8 mouse cellular contexts compared by ENCODE assay signal in genomic region chr13:97825801-97826576, GRCm38 (mm10).
DNase-seq lines count a peak whose midpoint lies in the region; ATAC-seq lines count a peak whose summit lies in the region.

No protein-coding gene starts in this region.

- H3K27ac ChIP-seq in embryonic facial prominence, embryonic 11.5 days (replicated peaks; ENCODE audit: low read depth, low read length): no peak overlapping the region
- H3K27ac ChIP-seq in hindbrain, embryonic 16.5 days (ENCODE audit: low read depth, low read length): peak overlapping the region; percentile 50; the same call in 1 of the 2 replicates
- H3K27ac ChIP-seq in midbrain, embryonic 15.5 days: peak overlapping the region; percentile 48; the same call in 1 of the 2 replicates

- H3K9ac ChIP-seq in embryonic facial prominence, embryonic 11.5 days (replicated peaks; ENCODE audit: low read length): no peak overlapping the region
- H3K9ac ChIP-seq in hindbrain, embryonic 16.5 days (ENCODE audit: low read depth, low read length): no peak overlapping the region
- H3K9ac ChIP-seq in midbrain, embryonic 15.5 days: no peak overlapping the region

- peaks cover 2% of the 10 kb centered on the region; the same call in 1 of the 2 replicates for H3K4me1 ChIP-seq in embryonic facial prominence, embryonic 11.5 days (ENCODE audit: control insufficient read depth, insufficient read depth, low read length)
- peaks cover 16% of the 10 kb centered on the region for H3K4me1 ChIP-seq in hindbrain, embryonic 16.5 days (ENCODE audit: control insufficient read depth, insufficient read depth, low read depth, low read length)
- peaks cover 28% of the 10 kb centered on the region for H3K4me1 ChIP-seq in midbrain, embryonic 15.5 days

- ATAC-seq in embryonic facial prominence, embryonic 11.5 days (replicated peaks; ENCODE audit: insufficient number of reproducible peaks, low FRiP score, low TSS enrichment, low read depth): peak; percentile 24; the same call in 1 of the 2 replicates
- ATAC-seq in hindbrain, embryonic 16.5 days: peak; percentile 63
- ATAC-seq in midbrain, embryonic 15.5 days (replicated peaks): peak; percentile 46

- H3K36me3 ChIP-seq in embryonic facial prominence, embryonic 11.5 days (replicated peaks; ENCODE audit: control insufficient read depth, insufficient read depth, low read depth, low read length): no peaks in the 10 kb centered on the region
- H3K36me3 ChIP-seq in hindbrain, embryonic 16.5 days (ENCODE audit: control insufficient read depth, insufficient read depth, low read length): no peaks in the 10 kb centered on the region
- H3K36me3 ChIP-seq in midbrain, embryonic 15.5 days (replicated peaks): no peaks in the 10 kb centered on the region

- H3K4me2 ChIP-seq in embryonic facial prominence, embryonic 11.5 days (ENCODE audit: low read depth, low read length): no peak overlapping the region
- peak overlapping the region; percentile 20; the same call in 1 of the 2 replicates for H3K4me2 ChIP-seq in hindbrain, embryonic 16.5 days (ENCODE audit: low read length)
- peak overlapping the region; percentile 15 for H3K4me2 ChIP-seq in midbrain, embryonic 15.5 days

- no peaks in the 10 kb centered on the region for H3K27me3 ChIP-seq in embryonic facial prominence, embryonic 11.5 days (ENCODE audit: control insufficient read depth, insufficient read depth, low read length)
- H3K27me3 ChIP-seq in hindbrain, embryonic 16.5 days (replicated peaks; ENCODE audit: control insufficient read depth, insufficient read depth, low read length): no peaks in the 10 kb centered on the region
- H3K27me3 ChIP-seq in midbrain, embryonic 15.5 days (replicated peaks): no peaks in the 10 kb centered on the region

- 26% methylated on average over 22 of the region's 22 CpGs for WGBS in embryonic facial prominence, embryonic 11.5 days
- 32% methylated on average over 22 of the region's 22 CpGs for WGBS in hindbrain, embryonic 16.5 days
- WGBS in midbrain, embryonic 15.5 days: 28% methylated on average over 22 of the region's 22 CpGs

- DNase-seq in adrenal gland, adult 2 months: peak; percentile 4
- DNase-seq in adrenal gland, postnatal 36 days: no peak
- peak; percentile 50 for DNase-seq in embryonic facial prominence, embryonic 11.5 days (ENCODE audit: low spot score)
- DNase-seq in frontal cortex, postnatal 10 days (ENCODE audit: low spot score in 2 of 2): no peak
- DNase-seq in spleen, postnatal 4 days (ENCODE audit: low spot score in 2 of 2): no peak
- DNase-seq in right cerebral cortex, postnatal 14 days: no peak

- no peaks in the 10 kb centered on the region for H3K9me3 ChIP-seq in embryonic facial prominence, embryonic 11.5 days (replicated peaks; ENCODE audit: control insufficient read depth, low read length)
- H3K9me3 ChIP-seq in hindbrain, embryonic 16.5 days (ENCODE audit: control insufficient read depth, low read length): no peaks in the 10 kb centered on the region
- no peaks in the 10 kb centered on the region for H3K9me3 ChIP-seq in midbrain, embryonic 15.5 days

- H3K4me3 ChIP-seq in embryonic facial prominence, embryonic 11.5 days (ENCODE audit: low read depth, low read length): no peak overlapping the region
- no peak overlapping the region for H3K4me3 ChIP-seq in hindbrain, embryonic 16.5 days (ENCODE audit: low read length)
- H3K4me3 ChIP-seq in midbrain, embryonic 15.5 days: no peak overlapping the region

Comparison
In these comparisons a context has a peak if more than half of its experiments do, and no peak if none do; other contexts are left out.
1. DNase-seq: peak in adrenal gland, adult 2 months (single experiment) and embryonic facial prominence, embryonic 11.5 days (single experiment); none in adrenal gland, postnatal 36 days (0 of 2), frontal cortex, postnatal 10 days (0 of 2), spleen, postnatal 4 days (0 of 2) and right cerebral cortex, postnatal 14 days (single experiment).
2. Peak in every context shown above with its lines, with median percentiles within 50 percentile points of each other: ATAC-seq.